Mouse (Mus musculus) midbrain, embryonic 10.5 days (tissue): ENCODE measurements around the gene Arpc5. TPM values are rescaled to one million over a fixed set of nuclear protein-coding genes. Genes with fewer than 3 reads are reported as not detected.

Experiments used
- polyA plus RNA-seq: library from polyadenylated mRNA; unstranded; fragments of >200 nt; fragmentation: Nextera tagmentation; extraction: Ambion mirVana; gene quantifications from 2 replicates; pipeline ENCODE4 v1.2.1, GENCODE M21; 2016

Gene Arpc5
- polyA plus RNA-seq, 1 experiment from 2014 or later, result 207 TPM

Other genes starting within 250 kb of the Arpc5 start
- gene Apobec4, start 16.0 kb upstream of the Arpc5 start, polyA plus RNA-seq, result not detected in 2 replicates
- gene Rgl1, start 191 bp upstream of the Arpc5 start, polyA plus RNA-seq, result 23.2 and 24.4 TPM in 2 replicates
- gene Ncf2, start 33.7 kb downstream of the Arpc5 start, polyA plus RNA-seq, result 2.9 and 3.0 TPM in 2 replicates
- gene Smg7, start 136.1 kb downstream of the Arpc5 start, polyA plus RNA-seq, result 35.4 and 40.0 TPM in 2 replicates
- gene Nmnat2, start 188.5 kb downstream of the Arpc5 start, polyA plus RNA-seq, result 10.5 and 10.7 TPM in 2 replicates